ENCODE assay signal across 8 mouse cellular contexts in the genomic region with DNA sequence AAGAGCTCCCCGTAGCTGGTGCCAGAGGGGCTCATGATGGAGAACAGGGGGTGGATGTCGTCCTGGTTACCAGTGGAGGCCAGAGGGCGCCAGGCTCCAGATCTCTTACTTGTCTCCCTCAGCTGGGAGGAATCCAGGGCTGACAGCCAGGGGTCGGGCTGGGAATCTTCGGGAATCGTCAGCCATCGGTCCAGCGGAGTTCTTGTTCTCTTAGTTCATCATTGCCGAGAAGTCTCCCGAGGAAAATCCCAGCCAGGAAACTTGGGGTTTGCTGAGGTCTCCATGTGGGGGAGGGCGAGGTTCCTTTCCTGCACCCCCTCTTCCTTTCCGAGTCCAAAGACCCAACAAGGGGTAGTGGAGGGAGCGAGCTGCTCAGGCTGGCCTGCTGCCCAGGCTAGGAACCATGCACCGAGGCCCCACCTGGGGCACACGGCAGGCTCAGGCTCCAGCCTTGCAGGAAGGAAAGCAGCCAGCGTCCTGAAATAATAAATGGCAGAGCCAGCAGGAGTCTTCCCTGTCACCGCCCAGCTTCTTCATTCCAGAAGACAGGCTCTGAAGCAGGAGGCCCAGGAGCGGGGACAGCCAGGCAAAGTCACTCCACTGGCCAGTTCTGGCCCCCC. TPM values are rescaled to one million over a fixed set of nuclear protein-coding genes. Genes with fewer than 3 reads are reported as not detected.
DNase-seq lines count a peak whose midpoint lies in the region; ATAC-seq lines count a peak whose summit lies in the region.

No protein-coding gene starts in this region.

- no peaks in the 10 kb centered on the region for H3K9me3 ChIP-seq in liver, embryonic 15.5 days (replicated peaks)
- no peaks in the 10 kb centered on the region for H3K9me3 ChIP-seq in liver, embryonic 11.5 days (ENCODE audit: control insufficient read depth, low read length)
- no peaks in the 10 kb centered on the region for H3K9me3 ChIP-seq in forebrain, embryonic 12.5 days

- no peak overlapping the region for H3K27ac ChIP-seq in liver, embryonic 15.5 days (replicated peaks)
- no peak overlapping the region for H3K27ac ChIP-seq in liver, embryonic 11.5 days (ENCODE audit: low read depth, low read length)
- H3K27ac ChIP-seq in forebrain, embryonic 12.5 days, result peak overlapping the region; percentile 22; the same call in 1 of the 2 replicates

- H3K36me3 ChIP-seq in liver, embryonic 15.5 days (replicated peaks), result no peaks in the 10 kb centered on the region
- H3K36me3 ChIP-seq in liver, embryonic 11.5 days (ENCODE audit: control insufficient read depth, insufficient read depth, low read length), result no peaks in the 10 kb centered on the region
- no peaks in the 10 kb centered on the region for H3K36me3 ChIP-seq in forebrain, embryonic 12.5 days (replicated peaks)

- no peak overlapping the region for H3K4me3 ChIP-seq in liver, embryonic 15.5 days (replicated peaks)
- no peak overlapping the region for H3K4me3 ChIP-seq in liver, embryonic 11.5 days (ENCODE audit: low read depth, low read length)
- H3K4me3 ChIP-seq in forebrain, embryonic 12.5 days (replicated peaks), result no peak overlapping the region

- intact Hi-C loops in heart, postnatal 14 days (cut with DNase I), result no loop called here

- H3K4me1 ChIP-seq in liver, embryonic 15.5 days (replicated peaks), result 0 out of 2 replicates have a peak, but pooled peaks cover 12% of the 10 kb centered on the region
- H3K4me1 ChIP-seq in liver, embryonic 11.5 days (replicated peaks; ENCODE audit: control insufficient read depth, insufficient read depth, low read length), result peaks cover 9% of the 10 kb centered on the region; the same call in 1 of the 2 replicates
- peaks cover 32% of the 10 kb centered on the region for H3K4me1 ChIP-seq in forebrain, embryonic 12.5 days

- H3K4me2 ChIP-seq in liver, embryonic 15.5 days, result peak overlapping the region; percentile 0; the same call in 1 of the 2 replicates
- no peak overlapping the region for H3K4me2 ChIP-seq in liver, embryonic 11.5 days
- H3K4me2 ChIP-seq in forebrain, embryonic 12.5 days, result peak overlapping the region; percentile 15

- H3K27me3 ChIP-seq in liver, embryonic 15.5 days, result peaks cover 59% of the 10 kb centered on the region
- H3K27me3 ChIP-seq in liver, embryonic 11.5 days (replicated peaks; ENCODE audit: control insufficient read depth, insufficient read depth, low read length), result peaks cover 43% of the 10 kb centered on the region
- peaks cover 25% of the 10 kb centered on the region for H3K27me3 ChIP-seq in forebrain, embryonic 12.5 days

- 22% methylated on average over 18 of the region's 18 CpGs for WGBS in liver, embryonic 15.5 days (ENCODE audit: insufficient replicate concordance)
- 22% methylated on average over 18 of the region's 18 CpGs for WGBS in liver, embryonic 11.5 days
- 12% methylated on average over 18 of the region's 18 CpGs for WGBS in forebrain, embryonic 12.5 days

- DNase-seq in liver, embryonic 11.5 days (ENCODE audit: low spot score), result no peak
- DNase-seq in heart, postnatal 14 days, result peak; percentile 83 to 91
- peak; percentile 66 to 76 for DNase-seq in kidney, postnatal 36 days
- DNase-seq in neural tube, embryonic 10.5 days (ENCODE audit: extremely low spot score, low spot score), result peak; percentile 52
- no peak for DNase-seq in spleen, postnatal 10 days (ENCODE audit: low spot score in 2 of 2)
- no peak for DNase-seq in thymus, postnatal 36 days

- H3K9ac ChIP-seq in liver, embryonic 15.5 days, result no peak overlapping the region
- H3K9ac ChIP-seq in liver, embryonic 11.5 days (ENCODE audit: low read depth, low read length), result no peak overlapping the region
- peak overlapping the region; percentile 22; the same call in 1 of the 2 replicates for H3K9ac ChIP-seq in forebrain, embryonic 12.5 days

- ATAC-seq in liver, embryonic 15.5 days (ENCODE audit: insufficient read depth), result no peak
- no peak for ATAC-seq in liver, embryonic 11.5 days (replicated peaks; ENCODE audit: low FRiP score)
- ATAC-seq in forebrain, embryonic 12.5 days (ENCODE audit: low FRiP score), result no peak

RNA-seq across cellular contexts. Expression of a gene that starts 12.5 kb away (rescaled TPM):
- polyA plus RNA-seq in liver, embryonic 15.5 days (2015; fragmentation: Nextera tagmentation; extraction: Ambion mirVana), result 2.5 and 3.0 TPM in 2 replicates
- polyA plus RNA-seq in liver, embryonic 11.5 days (2014; fragmentation: Nextera tagmentation; extraction: Ambion mirVana), result 1.8 and 2.9 TPM in 2 replicates
- polyA plus RNA-seq in forebrain, embryonic 12.5 days (2016; fragmentation: Nextera tagmentation; extraction: Ambion mirVana), result 5.9 and 6.4 TPM in 2 replicates
- total RNA-seq in heart, postnatal 14 days (2021), result 10 to 100 TPM; 11.6 to 12.8 TPM

RNA-seq across cellular contexts. Expression of a gene that starts 28.8 kb away (rescaled TPM):
- polyA plus RNA-seq in liver, embryonic 15.5 days (2015; fragmentation: Nextera tagmentation; extraction: Ambion mirVana), result 19.2 and 20.9 TPM in 2 replicates
- polyA plus RNA-seq in liver, embryonic 11.5 days (2014; fragmentation: Nextera tagmentation; extraction: Ambion mirVana), result 16.4 and 17.3 TPM in 2 replicates
- 1.6 and 1.9 TPM in 2 replicates for polyA plus RNA-seq in forebrain, embryonic 12.5 days (2016; fragmentation: Nextera tagmentation; extraction: Ambion mirVana)
- 10 to 100 TPM; 77.1 to 77.6 TPM for total RNA-seq in heart, postnatal 14 days (2021)

RNA-seq across cellular contexts. Expression of a gene that starts 46.5 kb away (rescaled TPM):
- 85.3 and 95.6 TPM in 2 replicates for polyA plus RNA-seq in liver, embryonic 15.5 days (2015; fragmentation: Nextera tagmentation; extraction: Ambion mirVana)
- 9.0 and 9.2 TPM in 2 replicates for polyA plus RNA-seq in liver, embryonic 11.5 days (2014; fragmentation: Nextera tagmentation; extraction: Ambion mirVana)
- polyA plus RNA-seq in forebrain, embryonic 12.5 days (2016; fragmentation: Nextera tagmentation; extraction: Ambion mirVana), result 13.4 and 14.6 TPM in 2 replicates
- 10 to 100 TPM in 1 of 2 experiments, 1 to 10 TPM in 1; 9.4 to 10.4 TPM for total RNA-seq in heart, postnatal 14 days (2021)

Comparison
In these comparisons a context has a peak if more than half of its experiments do, and no peak if none do; other contexts are left out.
1. DNase-seq: peak in heart, postnatal 14 days (2 of 2), kidney, postnatal 36 days (2 of 2) and neural tube, embryonic 10.5 days (single experiment); none in liver, embryonic 11.5 days (single experiment), spleen, postnatal 10 days (0 of 2) and thymus, postnatal 36 days (0 of 2).